Mouse (Mus musculus) layer of hippocampus, adult 2 months (tissue): ENCODE measurements around the gene Tmem216. TPM values are rescaled to one million over a fixed set of nuclear protein-coding genes. Genes with fewer than 3 reads are reported as not detected.
"Not testable (repeated sequence)": the region's sequence is repeated elsewhere in the genome, so short reads cannot be mapped to it uniquely, and the experiment has no call there.

Experiments
- DNase-seq, 2 experiments: peaks; one replicate each; pipeline ENCODE4 v3.0.0; 2022; ENCODE audit warnings: low spot score in 2 of 2
- H3K27ac ChIP-seq: fragments of 200-600 bp; 2 replicates; pipeline ENCODE4 v1.8.1; 2022
- H3K4me3 ChIP-seq: fragments of 200-600 bp; 2 replicates; pipeline ENCODE4 v1.8.1; 2022; ENCODE audit warnings: mild to moderate bottlenecking
- CTCF ChIP-seq: fragments of 200-600 bp; conservative IDR thresholded peaks from 2 replicates; pipeline ENCODE4 v1.8.1; 2022; ENCODE audit warnings: antibody characterized with exemption, mild to moderate bottlenecking, moderate library complexity
- total RNA-seq, 2 experiments: library from RNA; stranded (reverse); gene quantifications; 2 replicates each; pipeline ENCODE4 v1.2.3; 2021

Tmem216 gene
- total RNA-seq, 2 experiments from 2014 or later = 10.8 to 11.4 TPM

DNA sequence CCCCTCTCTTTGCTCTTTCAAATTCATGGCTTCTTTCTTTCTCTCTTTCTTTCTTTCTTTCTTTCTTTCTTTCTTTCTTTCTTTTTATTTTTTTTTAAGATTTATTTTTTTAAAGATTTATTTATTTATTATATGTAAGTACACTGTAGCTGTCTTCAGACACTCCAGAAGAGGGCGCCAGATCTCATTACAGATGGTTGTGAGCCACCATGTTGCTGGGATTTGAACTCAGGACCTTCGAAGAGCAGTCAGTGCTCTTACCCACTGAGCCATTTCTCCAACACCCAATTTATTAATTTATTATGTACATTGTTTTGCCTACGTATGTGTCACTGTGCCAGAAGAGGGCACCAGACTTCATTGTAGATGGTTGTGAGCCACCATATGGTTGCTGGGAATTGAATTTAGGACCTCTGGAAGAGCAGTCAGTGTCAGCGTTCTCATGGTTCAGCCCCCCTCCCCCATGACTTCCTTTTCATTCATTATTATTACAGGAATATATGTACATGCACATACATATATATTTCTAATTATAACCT, 1.9 kb upstream of the Tmem216 start:
- not testable (repeated sequence) for H3K4me3 ChIP-seq, DNase-seq, H3K27ac ChIP-seq
- peak; percentile 68 for TF ChIP-seq CTCF

DNA sequence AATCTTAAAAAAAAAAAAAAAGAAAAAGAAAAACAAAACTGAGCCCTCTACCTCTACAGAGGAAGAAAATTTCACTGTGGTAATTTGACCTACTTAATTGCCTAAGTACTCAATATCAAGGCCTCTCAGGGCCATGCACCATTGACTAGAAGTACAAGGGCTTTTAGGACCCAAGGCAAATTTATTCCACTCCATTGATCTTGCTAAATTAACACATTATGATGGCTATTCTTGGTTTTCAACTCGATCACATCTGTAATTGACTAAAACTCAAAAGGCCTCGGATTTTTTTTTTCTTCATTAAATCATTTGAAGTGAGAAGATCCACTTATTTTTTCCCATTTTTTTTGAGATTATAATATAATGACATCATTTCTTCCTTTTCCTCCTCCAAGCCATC, 1.4 kb upstream of the Tmem216 start:
- Histone ChIP-seq H3K27ac (no peak overlapping the region), H3K4me3 (no peak overlapping the region)
- no peak for TF ChIP-seq CTCF
- no peak for DNase-seq

DNA sequence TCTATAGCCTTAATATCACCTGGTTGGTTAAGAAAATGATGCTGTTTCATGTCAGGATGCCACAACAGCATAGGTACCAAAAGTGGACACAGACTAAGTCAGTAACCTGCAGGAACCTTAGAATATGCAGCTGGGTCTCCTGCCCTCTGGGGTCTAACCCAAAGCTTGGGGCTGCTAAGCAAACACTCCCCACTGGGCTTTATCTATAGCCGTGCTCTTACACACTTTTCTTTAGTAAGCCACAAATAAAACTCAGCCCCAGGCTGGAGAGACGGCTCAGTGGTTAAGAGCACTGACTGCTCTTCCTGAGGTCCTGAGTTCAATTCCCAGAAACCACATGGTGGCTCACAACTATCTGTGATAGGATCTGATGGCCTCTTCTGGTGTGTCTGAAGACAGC, 963 bp upstream of the Tmem216 start:
- no peak for DNase-seq
- Histone ChIP-seq H3K4me3 (no peak overlapping the region), H3K27ac (peak overlapping the region; percentile 91; the same call in 1 of the 2 replicates)
- TF ChIP-seq CTCF = no peak

DNA sequence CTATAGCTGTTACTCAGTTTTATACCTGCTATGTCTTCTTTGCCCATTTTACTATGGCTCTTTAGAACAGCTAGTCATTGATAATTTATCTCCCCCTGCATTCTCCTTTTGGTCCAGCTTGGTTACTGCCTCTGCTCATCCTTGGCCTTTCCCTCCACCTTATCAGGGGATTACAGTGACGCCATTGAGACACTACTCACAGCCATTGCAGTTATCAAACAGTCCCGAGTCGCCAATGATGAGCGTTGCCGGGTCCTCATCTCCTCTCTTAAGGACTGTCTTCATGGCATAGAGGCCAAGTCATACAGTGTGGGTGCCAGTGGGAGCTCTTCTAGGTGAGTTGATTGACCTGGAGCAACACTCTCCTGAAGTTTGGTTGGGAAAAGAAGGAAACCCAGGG, 16.6 kb downstream of the Tmem216 start:
- no peak for DNase-seq
- no peak for TF ChIP-seq CTCF
- Histone ChIP-seq H3K4me3 (no peak overlapping the region), H3K27ac (no peak overlapping the region)

- Histone ChIP-seq H3K27ac (no peak overlapping the region), H3K4me3 (no peak overlapping the region)
- no peak for DNase-seq
- TF ChIP-seq CTCF = peak; percentile 56
These were observed 26.0 kb downstream of the Tmem216 start for GRCm38 (mm10) chr19:10530082-10530481.

DNA sequence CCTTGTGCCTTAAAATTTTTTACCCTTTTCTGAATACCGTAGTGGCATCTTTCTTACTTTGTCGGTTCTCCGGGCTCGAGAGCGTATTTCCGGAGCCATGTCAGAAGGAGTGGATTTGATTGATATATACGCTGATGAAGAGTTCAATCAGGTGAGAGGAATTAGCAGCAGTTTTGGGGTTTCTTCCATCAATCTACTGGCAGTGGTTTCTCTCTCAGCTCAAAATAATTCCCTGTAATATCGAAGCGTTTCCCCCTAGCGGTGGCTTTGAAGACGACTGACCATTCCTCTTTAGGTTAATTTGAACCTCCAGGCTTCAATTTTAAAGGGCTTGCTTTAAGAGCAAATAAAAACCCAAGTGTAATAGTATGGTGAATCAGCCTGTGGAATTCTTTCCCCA, 30.1 kb downstream of the Tmem216 start, which contains the start of gene Sdhaf2:
TSS of gene Sdhaf2 (minus strand) at position 233 of the 400 bp plus-strand sequence.
- TF ChIP-seq CTCF = peak; percentile 81
- Histone ChIP-seq H3K27ac (peak within 1 kb of the TSS; percentile 99), H3K4me3 (peak within 1 kb of the TSS; percentile 78)
- DNase-seq = peak; percentile 28 to 48

- Histone ChIP-seq H3K27ac (peak within 1 kb of the TSS; percentile 99), H3K4me3 (peak within 1 kb of the TSS; percentile 78)
- TF ChIP-seq CTCF = no peak
- DNase-seq = peak; percentile 86 to 89
These were observed 30.7 kb downstream of the Tmem216 start, which contains the start of gene Cpsf7 for GRCm38 (mm10) chr19:10525106-10525901. Gene Cpsf7 (plus strand): TSS chr19:10525266.

- Histone ChIP-seq H3K4me3 (peak overlapping the region; percentile 78), H3K27ac (peak overlapping the region; percentile 99)
- TF ChIP-seq CTCF = no peak
- DNase-seq = no peak
These were observed 31.3 kb downstream of the Tmem216 start for GRCm38 (mm10) chr19:10524784-10525105.

DNA sequence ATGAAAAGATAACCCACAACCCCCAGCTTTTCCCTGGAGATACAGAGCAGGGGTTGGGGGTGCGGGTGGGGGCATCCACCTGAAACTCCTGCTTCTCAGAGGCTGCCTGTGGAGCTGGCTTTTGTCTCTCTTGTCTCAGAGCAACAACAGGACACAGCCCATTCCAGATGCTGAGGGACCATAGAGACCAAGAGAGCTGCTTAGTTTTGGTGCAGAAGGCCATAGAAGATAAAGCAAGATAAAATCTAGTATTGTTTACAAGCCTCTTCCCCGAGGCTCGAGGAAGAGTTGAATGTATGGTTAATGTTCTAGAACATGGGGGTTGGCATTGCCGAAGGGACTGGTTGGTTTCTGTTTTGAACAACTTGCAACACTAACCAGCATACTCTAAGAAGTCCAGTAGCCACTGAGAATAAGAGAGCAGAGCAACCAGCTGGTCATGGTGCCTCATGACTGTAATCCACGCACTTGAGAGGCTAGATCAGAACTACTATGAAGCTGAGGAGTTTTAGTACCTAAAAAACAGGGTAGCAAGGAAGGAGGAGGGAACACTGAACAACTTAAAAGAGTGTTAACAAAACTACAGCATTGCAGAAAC, 32.5 kb downstream of the Tmem216 start:
- no peak overlapping the region for H3K27ac ChIP-seq

GRCm38 (mm10) chr19:10521926-10522325, 34.1 kb downstream of the Tmem216 start:
- no peak for DNase-seq
- Histone ChIP-seq H3K27ac (no peak overlapping the region), H3K4me3 (no peak overlapping the region)
- TF ChIP-seq CTCF = no peak

More for the DNA sequence above, 32.5 kb downstream of the Tmem216 start:
- no peak for TF ChIP-seq CTCF
- DNase-seq = no peak
- peak overlapping the region; percentile 78 for H3K4me3 ChIP-seq

- DNase-seq = no peak
- TF ChIP-seq CTCF = peak; percentile 79
- no peak overlapping the region for H3K4me3 ChIP-seq
- no peak overlapping the region for H3K27ac ChIP-seq
These were observed 35.7 kb downstream of the Tmem216 start for GRCm38 (mm10) chr19:10520355-10520754.

DNA sequence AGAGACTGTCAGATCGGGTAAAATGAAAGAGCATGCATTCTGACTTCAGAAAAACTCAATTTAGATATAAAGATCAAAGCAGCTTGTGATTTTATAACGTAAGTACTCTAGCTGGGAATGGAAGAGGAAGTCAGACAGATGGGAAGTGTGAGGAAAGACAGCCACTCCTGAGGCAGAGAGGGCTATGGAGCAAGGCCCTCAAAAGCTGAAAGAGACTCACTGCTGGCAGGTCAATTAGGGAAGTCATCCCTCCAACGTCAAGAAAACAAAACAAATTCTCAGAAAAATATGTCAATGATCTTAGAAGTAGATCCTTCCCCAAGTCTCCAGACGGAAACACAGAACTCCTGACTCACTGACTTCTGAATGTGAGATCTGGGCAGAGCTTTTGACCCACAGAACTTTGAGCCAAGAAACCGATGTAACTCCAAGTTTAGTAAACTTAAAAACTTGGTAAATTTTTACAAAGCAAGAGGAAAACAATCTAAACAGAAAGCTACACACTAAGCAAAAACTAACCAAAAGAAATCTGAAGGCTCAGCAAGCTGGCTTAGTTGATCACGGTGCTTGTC, 45.2 kb downstream of the Tmem216 start:
- DNase-seq = no peak
- TF ChIP-seq CTCF = no peak
- peak overlapping the region; percentile 29; the same call in 1 of the 2 replicates for H3K27ac ChIP-seq
- H3K4me3 ChIP-seq = no peak overlapping the region

- TF ChIP-seq CTCF = peak; percentile 98
- Histone ChIP-seq H3K4me3 (no peak overlapping the region), H3K27ac (no peak overlapping the region)
- peak in 1 of 2 experiments; percentile 52 for DNase-seq
These were observed 53.5 kb downstream of the Tmem216 start for GRCm38 (mm10) chr19:10502571-10502970.
